Mouse (Mus musculus) mouse embryonic stem cell (cell line): ENCODE measurements around the gene Rnf207.

Experiments
- in situ Hi-C, 2 experiments: fragments of 300-500 bp; cut with MboI; formaldehyde crosslinking; loops; 1 replicate in 1 of 2; 3 replicates in 1 of 2; pipeline ENCODE4 v1.14.3; 2019 to 2020; ENCODE audit warnings: low sequenced_read_pairs in 2 of 2, low pct_unique_long_range_greater_than_20kb in 1 of 2, mixed read lengths in 1 of 2; ENCODE audit not compliant: unreplicated experiment in 1 of 2

Gene Rnf207

GRCm38 (mm10) chr4:152338419-152339292 lies 19.9 kb upstream of the Rnf207 start, which contains the start of gene Chd5:
Chd5 (plus strand) TSS chr4:152338651.
- in situ Hi-C loops = no loop called here

- in situ Hi-C loops = no loop called here
Observed at GRCm38 (mm10) chr4:152337772-152338171, 19.0 kb upstream of the Rnf207 start.

DNA sequence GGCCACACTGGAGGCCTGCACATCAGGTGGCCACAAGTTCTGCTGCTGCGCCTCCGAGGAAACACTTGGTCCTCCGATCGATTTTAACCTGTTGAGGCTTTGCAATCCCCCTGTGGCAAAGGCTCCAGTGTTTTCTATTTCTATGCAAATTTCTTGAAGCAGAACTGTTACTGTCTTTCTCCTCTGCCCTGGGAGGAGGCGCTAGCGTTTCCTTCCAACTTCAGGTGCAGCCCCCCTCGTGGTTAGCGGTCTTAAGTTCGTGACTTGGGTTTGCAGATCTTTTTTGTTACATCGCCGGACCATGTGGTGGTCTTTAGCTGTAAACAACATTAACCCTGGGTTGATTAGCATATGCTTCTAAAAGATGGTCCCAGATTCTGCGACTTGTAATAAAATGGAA lies 14.8 kb upstream of the Rnf207 start:
- in situ Hi-C loops = no loop called here

- in situ Hi-C loops = no loop called here
Observed at GRCm38 (mm10) chr4:152332952-152333351, 14.2 kb upstream of the Rnf207 start.

- in situ Hi-C loops = no loop called here
Observed at GRCm38 (mm10) chr4:152328691-152329090, 9.9 kb upstream of the Rnf207 start.

- in situ Hi-C loops = no loop called here
Observed at GRCm38 (mm10) chr4:152326543-152326942, 7.8 kb upstream of the Rnf207 start.

GRCm38 (mm10) chr4:152325574-152326411 lies 7.0 kb upstream of the Rnf207 start, which contains the start of gene Rpl22:
Rpl22 (plus strand) TSS chr4:152325742.
- in situ Hi-C loops = no loop called here

DNA sequence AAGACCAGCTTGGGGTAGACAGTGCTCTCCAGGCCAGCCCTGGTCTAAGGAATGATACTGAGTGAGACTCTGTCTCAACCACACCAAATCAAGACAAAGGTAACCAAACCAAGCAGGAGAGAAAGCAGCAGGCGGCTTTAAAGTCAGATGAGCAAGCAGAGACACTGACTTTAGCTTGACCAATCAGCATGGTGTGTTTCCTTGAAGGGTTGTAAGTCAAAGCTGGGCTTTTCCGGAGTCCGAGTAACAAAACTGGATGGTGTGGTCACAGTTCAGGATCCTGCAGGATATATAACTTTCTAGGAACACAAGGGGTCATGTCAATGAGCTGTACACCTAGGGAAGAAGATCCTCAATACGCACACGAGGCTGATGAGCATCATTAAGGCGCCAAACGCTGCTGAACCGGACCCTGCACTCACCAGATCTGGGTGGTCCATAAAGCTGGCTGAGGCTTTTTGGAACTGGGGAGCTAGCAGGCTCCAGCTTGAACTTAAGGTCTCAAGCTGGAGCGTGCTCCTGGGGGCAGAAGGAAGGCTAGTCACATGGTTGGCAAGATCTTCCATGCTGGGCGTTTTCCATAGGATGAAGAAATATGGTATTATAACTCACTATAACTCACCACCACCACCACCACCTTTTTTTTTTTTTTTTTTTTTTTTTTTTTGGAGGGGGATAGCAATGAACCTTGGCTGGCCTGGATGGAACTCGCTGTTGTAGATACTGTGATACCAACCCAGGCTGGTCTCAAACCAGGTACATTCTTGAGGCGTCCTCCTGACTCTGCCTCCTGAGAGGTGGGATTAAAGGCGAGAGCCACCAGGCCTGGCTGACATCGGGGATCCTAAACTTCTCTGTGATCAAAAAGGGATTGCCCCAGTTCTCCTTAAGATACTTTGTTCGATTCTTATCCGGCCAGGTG lies 6.1 kb upstream of the Rnf207 start:
- in situ Hi-C loops = no loop called here

GRCm38 (mm10) chr4:152321464-152321863 lies 2.7 kb upstream of the Rnf207 start:
- in situ Hi-C loops = no loop called here

GRCm38 (mm10) chr4:152317631-152318033 lies 1.2 kb downstream of the Rnf207 start:
- in situ Hi-C loops = no loop called here

- in situ Hi-C loops = no loop called here
Observed at GRCm38 (mm10) chr4:152315498-152316213, 3.1 kb downstream of the Rnf207 start.

- in situ Hi-C loops = no loop called here
Observed at GRCm38 (mm10) chr4:152313934-152314333, 4.9 kb downstream of the Rnf207 start.

DNA sequence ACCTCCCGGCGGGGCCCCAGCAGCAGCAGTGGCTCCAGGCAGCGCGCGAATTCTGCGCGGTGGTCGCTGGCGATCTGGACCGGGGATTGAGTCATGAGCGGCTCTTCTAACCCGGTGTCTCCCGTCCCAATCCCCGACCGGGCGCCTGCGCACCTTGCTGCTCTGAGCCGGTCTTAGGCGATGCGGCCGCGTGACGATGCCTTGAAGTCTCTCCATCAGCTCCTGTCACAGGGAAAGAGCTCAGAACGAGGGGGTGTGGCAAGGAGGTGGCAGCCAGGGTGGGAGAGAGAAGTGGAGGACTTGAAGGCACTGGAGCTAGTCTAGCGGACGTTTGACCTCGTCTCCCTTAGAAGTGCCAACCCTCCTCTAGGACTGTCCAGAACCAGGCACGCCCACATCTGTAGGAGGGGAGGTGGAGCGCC lies 5.6 kb downstream of the Rnf207 start:
- in situ Hi-C loops = no loop called here

- in situ Hi-C loops = no loop called here
Observed at GRCm38 (mm10) chr4:152312186-152312585, 6.6 kb downstream of the Rnf207 start.

- in situ Hi-C loops = no loop called here
Observed at GRCm38 (mm10) chr4:152307542-152307941, 11.3 kb downstream of the Rnf207 start.

- in situ Hi-C loops = no loop called here
Observed at GRCm38 (mm10) chr4:152305991-152306390, 12.8 kb downstream of the Rnf207 start.

- in situ Hi-C loops = no loop called here
Observed at GRCm38 (mm10) chr4:152304685-152305084, 14.1 kb downstream of the Rnf207 start.

DNA sequence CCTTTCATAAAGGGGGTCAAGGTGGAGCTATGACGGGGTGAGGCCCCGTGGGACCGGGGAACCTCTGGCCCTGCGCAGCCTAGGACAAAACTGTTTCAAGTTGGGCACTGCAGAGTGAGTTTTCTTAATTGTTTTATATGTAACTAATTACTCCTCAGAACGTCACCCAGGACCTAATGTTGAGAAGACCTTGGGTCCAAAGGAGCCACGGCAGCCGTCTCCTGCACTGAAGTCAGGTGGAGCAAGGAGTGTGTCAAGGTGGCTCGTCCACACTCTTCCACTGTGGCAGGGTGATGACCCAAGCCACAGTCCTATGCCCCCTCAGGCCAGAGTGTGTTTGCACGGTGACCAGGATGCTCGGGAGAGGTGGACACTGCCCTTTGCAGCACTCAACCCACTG lies 15.6 kb downstream of the Rnf207 start:
- in situ Hi-C loops = no loop called here
